Mouse (Mus musculus) heart, postnatal 0 days (tissue): ENCODE data around the gene Ddrgk1.

Experiments used
- CTCF ChIP-seq: IDR thresholded peaks from 2 replicates; pipeline ENCODE4 v1.5.1; 2016; ENCODE audit warnings: antibody characterized with exemption, control low read depth, low read depth
- EP300 ChIP-seq: IDR thresholded peaks from 2 replicates; pipeline ENCODE4 v1.6.1; 2016; ENCODE audit warnings: antibody characterized with exemption, low read depth

DNA sequence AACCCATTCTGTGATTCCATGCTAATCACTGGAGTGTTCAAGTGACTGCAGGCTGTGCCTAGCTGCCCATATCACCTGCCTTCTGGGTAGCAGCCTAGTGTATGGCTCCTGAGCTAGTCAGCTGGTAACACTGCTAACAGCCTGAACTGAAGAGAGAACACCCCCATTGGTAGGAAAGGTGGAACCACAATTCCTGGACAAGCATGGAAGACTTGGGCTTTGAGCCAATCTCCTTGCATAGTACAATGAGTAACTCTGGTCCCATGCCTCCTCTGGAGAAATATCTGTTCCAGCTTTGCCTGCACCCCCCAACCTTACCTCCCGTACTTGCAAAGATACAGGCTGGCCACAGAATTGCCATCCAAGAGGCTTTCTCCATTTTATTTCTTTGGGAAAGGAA lies 32.0 kb downstream of the Ddrgk1 start:
- TF ChIP-seq CTCF (no peak), EP300 (no peak)
